Mouse (Mus musculus): ENCODE data around the gene Speer4f2. TPM values are rescaled to one million over a fixed set of nuclear protein-coding genes. Genes with fewer than 3 reads are reported as not detected.

Gene Speer4f2
- total and polyA plus RNA-seq, 3 experiments = not detected

Other genes with a start within 250 kb of the Speer4f2 start
- gene Speer4f1, start 102.9 kb downstream of the Speer4f2 start, total RNA-seq (2021) = not detected
- not detected in 2 replicates for gene Speer4f1, start 102.9 kb downstream of the Speer4f2 start, polyA plus RNA-seq (2012; rRNA removed)
- gene Sema3c, start 201.1 kb downstream of the Speer4f2 start, total RNA-seq (2021) = 10 to 100 TPM in 1 of 2 experiments, 1 to 10 TPM in 1; 7.8 to 10.9 TPM
- gene Sema3c, start 201.1 kb downstream of the Speer4f2 start, polyA plus RNA-seq (2012; rRNA removed) = 1.8 and 2.4 TPM in 2 replicates